Mouse (Mus musculus) heart, adult 11 months (tissue): Measurements from ENCODE around the gene Klk1b27.
"Not testable (repeated sequence)": the region's sequence is repeated elsewhere in the genome, so short reads cannot be mapped to it uniquely, and the experiment has no call there.

Experiments used
- DNase-seq: peaks from one replicate; pipeline ENCODE4 v3.0.0; 2022

The Klk1b27 gene

GRCm38 (mm10) chr7:44051990-44052389 lies at the start of gene Klk1b27:
Gene Klk1b27, plus strand, starts transcription at chr7:44052290.
- peak; percentile 79 for DNase-seq

GRCm38 (mm10) chr7:44004847-44005246 lies 47.2 kb upstream of the Klk1b27 start:
- DNase-seq = peak; percentile 45

GRCm38 (mm10) chr7:44011868-44012267 lies 40.2 kb upstream of the Klk1b27 start, which contains the start of gene Klk1b26:
Gene Klk1b26, plus strand, starts transcription at chr7:44012168.
- not testable (repeated sequence) for DNase-seq

DNA sequence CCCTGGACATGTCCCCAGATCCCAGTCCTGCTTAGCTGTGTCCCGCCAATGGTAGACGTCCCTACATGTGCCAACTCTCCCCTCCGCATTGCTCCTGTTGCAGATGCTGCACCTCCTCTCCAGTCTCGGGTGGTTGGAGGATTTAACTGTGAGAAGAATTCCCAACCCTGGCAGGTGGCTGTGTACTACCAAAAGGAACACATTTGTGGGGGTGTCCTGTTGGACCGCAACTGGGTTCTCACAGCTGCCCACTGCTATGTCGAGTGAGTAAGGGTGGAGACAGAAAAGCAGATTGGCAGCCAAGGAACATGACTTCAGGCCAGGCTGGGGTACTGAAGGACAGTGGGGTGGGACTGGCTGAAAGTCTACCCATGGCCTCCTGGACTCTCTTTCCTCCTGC lies 37.4 kb upstream of the Klk1b27 start:
- peak; percentile 86 for DNase-seq

DNA sequence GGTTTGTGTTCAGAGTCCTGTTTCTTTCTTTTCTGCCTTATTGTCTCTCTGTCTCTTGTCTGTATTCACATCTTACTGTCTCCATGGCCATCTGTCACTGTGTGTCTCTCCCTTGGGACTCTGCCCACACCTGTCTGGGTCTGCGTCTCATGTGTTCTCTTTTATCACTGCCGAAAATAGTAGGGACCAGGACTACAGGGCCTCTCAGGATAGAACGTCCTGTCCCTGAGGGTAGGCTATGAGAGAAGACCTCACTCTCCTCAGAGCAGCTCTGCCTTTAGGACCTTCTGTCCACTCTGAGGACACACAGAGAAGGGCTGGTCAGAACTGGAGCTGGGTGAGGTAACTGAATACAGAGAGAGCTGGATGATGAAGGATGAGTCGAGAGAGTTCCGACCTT lies 37.0 kb upstream of the Klk1b27 start:
- peak; percentile 92 for DNase-seq

GRCm38 (mm10) chr7:44072117-44072516 lies 20.0 kb downstream of the Klk1b27 start:
- peak; percentile 71 for DNase-seq

DNA sequence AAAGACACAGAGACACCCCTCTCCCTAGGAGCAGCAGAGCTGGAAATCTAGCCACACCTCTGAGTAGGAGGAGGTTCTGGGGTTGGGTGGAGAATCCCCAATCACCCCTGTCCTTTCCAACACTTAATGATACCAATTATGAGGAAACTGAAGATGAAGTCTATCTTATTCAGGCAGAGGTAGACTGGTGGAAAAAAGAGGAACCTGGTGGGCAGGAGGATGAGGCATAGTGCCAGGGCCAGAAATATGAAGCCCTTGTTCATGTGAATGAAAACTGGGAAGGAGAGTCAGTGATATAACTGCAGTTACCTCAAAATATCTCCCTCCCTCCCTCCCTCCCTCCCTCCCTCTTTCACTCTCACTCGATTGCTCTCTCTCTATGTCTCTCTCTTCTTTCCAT lies 25.6 kb downstream of the Klk1b27 start:
- peak; percentile 25 for DNase-seq

GRCm38 (mm10) chr7:44096111-44096510 lies 44.0 kb downstream of the Klk1b27 start:
- peak; percentile 63 for DNase-seq

GRCm38 (mm10) chr7:44102028-44102427 lies 49.9 kb downstream of the Klk1b27 start, which contains the start of gene Klk1b21:
Gene Klk1b21, plus strand, starts transcription at chr7:44102328.
- DNase-seq = peak; percentile 81
